Mouse (Mus musculus) neural tube, embryonic 11.5 days (tissue): ENCODE results near the gene Ablim1. TPM values are rescaled to one million over a fixed set of nuclear protein-coding genes. Genes with fewer than 3 reads are reported as not detected.
"Not testable (repeated sequence)": the region's sequence is repeated elsewhere in the genome, so short reads cannot be mapped to it uniquely, and the experiment has no call there.

Experiments used
- ATAC-seq: fragments of 200-750 bp; cut with Nextera tagmentation; 2 replicates; pipeline ENCODE4 v1.8.0; 2017; ENCODE audit warnings: moderate number of reproducible peaks, mild to moderate bottlenecking, moderate TSS enrichment, moderate library complexity; ENCODE audit not compliant: insufficient read depth, low FRiP score, low TSS enrichment
- DNase-seq: peaks from one replicate; pipeline ENCODE4 v3.0.0-alpha.2; 2015; ENCODE audit warnings: low spot score
- H3K27ac ChIP-seq: fragments of 300-500 bp; sonication (generic); 2 replicates; pipeline ENCODE4 v1.5.1; 2014; ENCODE audit warnings: low read depth, mild to moderate bottlenecking, low read length
- H3K27me3 ChIP-seq: fragments of 300-500 bp; sonication (generic); 2 replicates; pipeline ENCODE4 v1.6.1; 2014; ENCODE audit warnings: mild to moderate bottlenecking, low read length, mixed read lengths; ENCODE audit not compliant: control insufficient read depth, insufficient read depth
- H3K36me3 ChIP-seq: fragments of 300-500 bp; sonication (generic); 2 replicates; pipeline ENCODE4 v1.6.1; 2014; ENCODE audit warnings: mild to moderate bottlenecking, low read length, moderate library complexity, mixed read lengths; ENCODE audit not compliant: control insufficient read depth, insufficient read depth
- H3K4me1 ChIP-seq: fragments of 300-500 bp; sonication (generic); 2 replicates; pipeline ENCODE4 v1.6.1; 2014; ENCODE audit warnings: low read length, mixed read lengths; ENCODE audit not compliant: control insufficient read depth, insufficient read depth
- H3K4me2 ChIP-seq: fragments of 300-500 bp; sonication (generic); 2 replicates; pipeline ENCODE4 v1.6.1; 2014; ENCODE audit warnings: low read depth, mild to moderate bottlenecking, moderate library complexity
- H3K4me3 ChIP-seq: fragments of 300-500 bp; sonication (generic); 2 replicates; pipeline ENCODE4 v1.5.1; 2014; ENCODE audit warnings: low read depth, low read length
- H3K9ac ChIP-seq: fragments of 300-500 bp; sonication (generic); 2 replicates; pipeline ENCODE4 v1.6.1; 2014; ENCODE audit warnings: mild to moderate bottlenecking, low read length
- H3K9me3 ChIP-seq: fragments of 300-500 bp; sonication (generic); 2 replicates; pipeline ENCODE4 v1.6.1; 2016; ENCODE audit warnings: low read length; ENCODE audit not compliant: control insufficient read depth
- WGBS: fragments of 180-500 bp; shearing (Covaris S2); extraction: QIAGEN DNeasy Blood & Tissue Kit; methylation state at CpG from one replicate; pipeline ENCODE4 v1.1.7; 2014; 5-methylcytosine and 5-hydroxymethylcytosine counted together
- polyA plus RNA-seq: library from polyadenylated mRNA; unstranded; fragments of >200 nt; fragmentation: Nextera tagmentation; extraction: Ambion mirVana; gene quantifications from 2 replicates; pipeline ENCODE4 v1.2.1, GENCODE M21; 2014

Gene Ablim1
- polyA plus RNA-seq, 1 experiment from 2014 or later = 24.5 TPM

DNA sequence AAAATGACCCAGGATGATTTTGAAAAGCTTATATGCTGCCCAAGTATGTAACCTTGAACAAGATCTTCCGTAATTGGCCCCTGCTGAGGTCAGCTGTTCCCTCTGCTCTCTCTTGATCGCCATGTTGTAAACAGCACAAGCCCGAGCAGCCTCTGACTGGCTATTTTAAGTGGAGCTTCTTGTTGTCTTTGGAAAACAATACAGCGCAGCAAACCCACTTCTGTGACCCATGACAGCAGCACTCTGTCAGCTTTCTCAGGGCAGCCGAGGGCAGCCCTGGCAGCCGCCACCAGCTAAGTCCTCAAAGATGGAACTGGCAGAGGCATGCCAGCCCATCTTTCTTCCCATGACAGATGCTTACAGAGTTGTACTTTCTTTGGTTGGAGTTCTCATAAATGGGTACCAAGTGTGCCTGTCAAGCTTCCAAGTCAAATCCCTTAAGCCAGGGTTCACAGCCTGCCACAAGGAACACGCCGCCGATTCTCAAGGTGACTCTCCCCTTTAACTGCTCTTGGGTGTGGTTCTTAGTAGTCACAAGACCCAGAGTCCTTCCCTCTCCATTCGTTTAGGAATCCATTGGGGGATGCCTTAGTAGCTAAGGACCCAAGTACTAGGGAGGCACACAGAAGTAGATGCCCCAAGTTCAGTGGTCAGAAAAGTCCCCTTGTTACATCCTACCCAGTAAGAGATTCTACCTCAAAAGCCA is 172.8 kb downstream of the Ablim1 start:
- Histone ChIP-seq H3K36me3 (no peaks in the 10 kb centered on the region), H3K4me1 (no peaks in the 10 kb centered on the region), H3K4me2 (no peak overlapping the region), H3K27ac (no peak overlapping the region), H3K9me3 (no peaks in the 10 kb centered on the region), H3K4me3 (no peak overlapping the region), H3K9ac (no peak overlapping the region), H3K27me3 (no peaks in the 10 kb centered on the region)
- DNase-seq (no peak), ATAC-seq (no peak)
- WGBS = 81% methylated on average over 10 of the region's 10 CpGs

DNA sequence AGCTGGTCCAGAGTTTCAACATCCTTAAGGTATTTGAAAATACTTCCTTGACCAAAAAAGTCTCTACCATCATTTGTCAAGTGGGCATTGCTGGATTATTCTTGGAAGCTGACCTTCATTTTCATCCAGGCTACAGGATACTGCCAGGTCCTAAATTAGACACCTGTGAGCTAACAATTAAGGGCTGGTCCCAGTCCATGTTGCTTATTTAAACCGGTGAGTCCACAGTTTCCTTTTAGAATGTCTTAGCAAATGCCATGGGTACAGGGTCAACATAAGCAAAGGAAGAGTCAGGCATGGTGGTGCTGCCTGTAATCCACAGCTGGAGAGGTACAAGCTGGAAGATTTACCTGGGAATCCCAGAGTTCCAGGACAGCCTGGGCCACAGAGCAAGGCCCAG is 173.8 kb downstream of the Ablim1 start:
- no peaks in the 10 kb centered on the region for H3K36me3 ChIP-seq
- no peak for DNase-seq
- H3K4me2 ChIP-seq = no peak overlapping the region
- no peaks in the 10 kb centered on the region for H3K4me1 ChIP-seq
- ATAC-seq = no peak
- no peak overlapping the region for H3K4me3 ChIP-seq
- no peaks in the 10 kb centered on the region for H3K27me3 ChIP-seq
- no peaks in the 10 kb centered on the region for H3K9me3 ChIP-seq
- H3K9ac ChIP-seq = no peak overlapping the region
- WGBS = 77% methylated on average over 1 of the region's 1 CpGs
- no peak overlapping the region for H3K27ac ChIP-seq

DNA sequence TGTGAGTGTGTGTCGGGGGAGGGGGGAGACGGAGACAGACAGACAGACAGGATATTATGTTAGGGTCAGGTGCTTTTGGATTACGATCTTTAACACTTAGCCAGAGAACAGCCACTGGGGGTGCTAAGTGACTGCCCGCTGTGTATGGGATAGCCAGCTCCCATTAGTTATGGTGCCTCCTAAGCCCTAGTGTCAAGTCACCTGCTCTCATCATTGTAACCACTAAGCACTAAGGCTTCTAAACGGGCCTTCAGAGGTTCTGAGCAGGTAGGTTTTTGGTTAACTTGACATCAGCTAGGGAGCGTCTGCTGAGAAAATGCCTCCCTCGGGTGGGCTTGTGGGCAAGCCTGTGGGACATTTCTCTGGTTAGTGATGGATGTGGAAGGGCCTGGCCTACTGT is 174.6 kb downstream of the Ablim1 start:
- 82% methylated on average over 7 of the region's 7 CpGs for WGBS
- H3K36me3 ChIP-seq = no peaks in the 10 kb centered on the region
- H3K9ac ChIP-seq = no peak overlapping the region
- no peaks in the 10 kb centered on the region for H3K27me3 ChIP-seq
- no peak for ATAC-seq
- no peak overlapping the region for H3K4me2 ChIP-seq
- no peaks in the 10 kb centered on the region for H3K4me1 ChIP-seq
- H3K4me3 ChIP-seq = no peak overlapping the region
- no peaks in the 10 kb centered on the region for H3K9me3 ChIP-seq
- H3K27ac ChIP-seq = no peak overlapping the region
- no peak for DNase-seq

DNA sequence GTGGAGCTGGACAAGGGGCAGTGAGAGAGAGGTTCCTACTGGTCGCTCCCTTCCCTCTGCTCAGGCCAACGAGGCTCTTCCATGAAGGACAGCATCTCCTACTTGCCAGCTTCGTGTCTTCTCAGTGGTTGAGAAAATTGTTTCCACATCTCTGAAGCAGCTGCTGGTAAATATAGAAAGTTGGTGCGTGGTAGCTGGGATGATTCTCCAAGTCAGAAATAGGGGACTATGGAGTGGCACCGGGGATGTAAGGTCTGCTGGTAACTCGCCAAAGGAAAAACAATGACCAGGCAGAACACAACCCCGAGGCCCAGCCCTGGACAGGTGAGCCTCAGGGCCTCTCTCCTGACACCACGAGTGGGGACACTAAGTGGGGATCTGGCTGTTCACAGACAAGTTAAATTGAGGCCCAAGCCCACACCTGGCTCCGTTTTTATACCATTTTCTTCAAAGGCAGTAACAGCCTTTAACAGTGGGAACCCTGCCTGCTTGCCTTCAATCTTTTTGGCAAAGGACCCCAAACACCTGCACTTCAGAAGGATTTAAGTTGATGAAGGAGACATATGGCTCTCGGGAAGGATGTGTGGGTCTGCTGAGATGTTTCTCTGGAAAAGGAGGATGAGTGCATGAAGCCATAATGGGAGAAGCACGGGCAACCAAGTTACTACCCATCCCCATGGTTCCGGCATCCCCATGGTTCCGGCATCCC is 175.7 kb downstream of the Ablim1 start:
- Histone ChIP-seq H3K9me3 (no peaks in the 10 kb centered on the region), H3K27ac (no peak overlapping the region), H3K36me3 (no peaks in the 10 kb centered on the region), H3K9ac (no peak overlapping the region), H3K4me3 (no peak overlapping the region), H3K4me1 (peaks cover 3% of the 10 kb centered on the region; the same call in 1 of the 2 replicates), H3K4me2 (no peak overlapping the region), H3K27me3 (no peaks in the 10 kb centered on the region)
- WGBS = 76% methylated on average over 13 of the region's 13 CpGs
- DNase-seq (no peak), ATAC-seq (no peak)

DNA sequence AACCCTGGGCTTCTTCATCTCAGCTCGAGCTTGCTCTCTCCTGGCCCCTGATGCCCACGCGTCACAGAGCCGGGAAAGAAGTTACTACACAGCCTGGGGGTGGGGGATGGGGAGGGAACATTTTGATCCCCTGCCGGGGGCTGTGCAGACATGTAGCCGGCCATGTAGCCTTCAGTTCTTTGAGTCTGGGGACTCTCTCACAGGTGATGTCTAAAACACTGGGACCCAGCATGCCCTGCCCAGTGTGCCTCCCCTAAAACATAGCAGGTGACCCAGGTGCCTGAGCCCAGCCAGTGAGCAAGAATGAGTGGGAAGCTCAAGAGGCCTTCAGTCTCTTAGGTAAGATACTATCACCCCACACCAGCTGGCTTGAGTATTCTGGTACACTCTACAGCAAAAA is 176.2 kb downstream of the Ablim1 start:
- no peak for DNase-seq
- ATAC-seq = no peak
- Histone ChIP-seq H3K27me3 (no peaks in the 10 kb centered on the region), H3K9ac (no peak overlapping the region), H3K4me2 (no peak overlapping the region), H3K4me1 (peaks cover 3% of the 10 kb centered on the region; the same call in 1 of the 2 replicates), H3K36me3 (no peaks in the 10 kb centered on the region), H3K9me3 (no peaks in the 10 kb centered on the region), H3K27ac (no peak overlapping the region), H3K4me3 (no peak overlapping the region)
- WGBS = 72% methylated on average over 6 of the region's 6 CpGs

DNA sequence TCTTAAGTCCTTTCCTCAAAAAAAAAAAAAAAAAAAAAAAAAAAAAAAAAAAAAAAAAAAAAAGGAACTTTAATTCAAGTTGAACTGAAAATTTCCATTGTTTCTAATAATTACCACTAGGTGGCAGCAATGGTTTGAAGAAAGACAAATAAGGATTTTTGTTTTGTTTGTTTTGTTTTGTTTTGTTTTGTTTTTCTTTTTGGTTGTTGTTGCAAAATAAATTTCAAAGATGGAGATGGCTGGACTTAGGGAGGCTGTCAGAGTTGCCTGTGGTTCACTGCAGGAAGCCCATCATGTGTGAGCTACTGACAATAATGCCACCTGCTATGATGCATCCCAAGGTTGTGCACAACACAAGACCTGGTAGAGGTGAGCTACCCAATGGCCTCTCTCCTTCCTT is 176.7 kb downstream of the Ablim1 start:
- no peak overlapping the region for H3K27ac ChIP-seq
- ATAC-seq (no peak), DNase-seq (no peak)
- H3K4me3 ChIP-seq = no peak overlapping the region
- no peaks in the 10 kb centered on the region for H3K27me3 ChIP-seq
- no peak overlapping the region for H3K4me2 ChIP-seq
- H3K36me3 ChIP-seq = no peaks in the 10 kb centered on the region
- peaks cover 3% of the 10 kb centered on the region; the same call in 1 of the 2 replicates for H3K4me1 ChIP-seq
- no peaks in the 10 kb centered on the region for H3K9me3 ChIP-seq
- H3K9ac ChIP-seq = no peak overlapping the region

DNA sequence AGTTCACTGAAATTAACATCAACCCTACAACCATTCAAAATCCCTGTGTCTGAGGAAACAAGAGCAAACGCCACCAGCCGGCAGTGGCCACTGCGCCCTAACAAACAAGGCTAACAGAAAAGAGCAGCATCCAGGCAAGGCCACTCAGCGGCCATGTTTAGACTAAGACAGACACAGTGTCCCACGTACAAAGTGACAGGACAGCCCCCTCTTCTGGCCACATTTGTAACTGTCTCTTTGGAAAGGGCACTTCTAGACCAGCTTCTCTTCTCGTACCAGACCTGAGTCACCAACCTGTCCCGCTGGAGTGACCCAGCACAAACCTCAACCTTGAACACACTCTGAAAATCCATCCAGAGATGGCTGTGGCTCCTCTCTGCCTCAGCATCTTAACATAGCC is 178.5 kb downstream of the Ablim1 start:
- WGBS = 41% methylated on average over 7 of the region's 7 CpGs
- DNase-seq = peak; percentile 74
- peak; percentile 35; the same call in 1 of the 2 replicates for ATAC-seq

DNA sequence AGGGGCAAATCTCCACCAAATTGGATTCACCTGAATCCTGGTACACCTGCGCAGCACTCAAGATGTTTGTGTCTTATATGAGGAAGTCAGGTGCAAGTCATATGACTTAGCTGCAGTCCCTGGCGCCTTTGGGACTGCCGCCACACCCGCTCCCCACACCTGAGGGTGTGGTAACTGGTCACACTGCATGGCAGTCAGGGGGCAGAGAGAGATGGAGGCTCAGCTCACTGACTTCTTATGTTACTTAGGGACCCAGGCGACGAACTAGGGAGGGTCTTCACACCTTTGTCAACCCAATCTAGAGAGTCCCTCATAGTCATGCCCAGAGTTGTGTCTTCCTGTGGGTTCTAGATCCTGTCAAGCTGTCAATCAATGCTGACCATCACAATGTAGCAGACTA is 179.1 kb downstream of the Ablim1 start:
- H3K27ac ChIP-seq, DNase-seq, ATAC-seq, H3K9me3 ChIP-seq, H3K4me3 ChIP-seq, H3K9ac ChIP-seq, H3K4me2 ChIP-seq, H3K27me3 ChIP-seq, H3K4me1 ChIP-seq, H3K36me3 ChIP-seq: not testable (repeated sequence)
- 93% methylated on average over 6 of the region's 6 CpGs for WGBS

More for the DNA sequence above, 178.5 kb downstream of the Ablim1 start:
- Histone ChIP-seq H3K36me3 (no peaks in the 10 kb centered on the region), H3K27me3 (no peaks in the 10 kb centered on the region), H3K4me2 (no peak overlapping the region), H3K9ac (no peak overlapping the region), H3K9me3 (no peaks in the 10 kb centered on the region), H3K27ac (no peak overlapping the region), H3K4me1 (peaks cover 3% of the 10 kb centered on the region; the same call in 1 of the 2 replicates), H3K4me3 (no peak overlapping the region)
